Mouse (Mus musculus) layer of hippocampus, adult 2 months (tissue): ENCODE measurements at regions not wholly inside any gene's neighbourhood (a gene's known extent, or its start where the extent isn't known, plus 50 kb on each side); places are given as distances from the start of the nearest gene placed in this dataset.
A peak's percentile ranks its signal among the peaks of the same experiment; 100 is the strongest.

Experiments used
- DNase-seq, 2 experiments: peaks; one replicate each; pipeline ENCODE4 v3.0.0; 2022; ENCODE audit warnings: low spot score in 2 of 2
- H3K27ac ChIP-seq: fragments of 200-600 bp; 2 replicates; pipeline ENCODE4 v1.8.1; 2022
- H3K4me3 ChIP-seq: fragments of 200-600 bp; 2 replicates; pipeline ENCODE4 v1.8.1; 2022; ENCODE audit warnings: mild to moderate bottlenecking
- CTCF ChIP-seq: fragments of 200-600 bp; conservative IDR thresholded peaks from 2 replicates; pipeline ENCODE4 v1.8.1; 2022; ENCODE audit warnings: antibody characterized with exemption, mild to moderate bottlenecking, moderate library complexity

DNA sequence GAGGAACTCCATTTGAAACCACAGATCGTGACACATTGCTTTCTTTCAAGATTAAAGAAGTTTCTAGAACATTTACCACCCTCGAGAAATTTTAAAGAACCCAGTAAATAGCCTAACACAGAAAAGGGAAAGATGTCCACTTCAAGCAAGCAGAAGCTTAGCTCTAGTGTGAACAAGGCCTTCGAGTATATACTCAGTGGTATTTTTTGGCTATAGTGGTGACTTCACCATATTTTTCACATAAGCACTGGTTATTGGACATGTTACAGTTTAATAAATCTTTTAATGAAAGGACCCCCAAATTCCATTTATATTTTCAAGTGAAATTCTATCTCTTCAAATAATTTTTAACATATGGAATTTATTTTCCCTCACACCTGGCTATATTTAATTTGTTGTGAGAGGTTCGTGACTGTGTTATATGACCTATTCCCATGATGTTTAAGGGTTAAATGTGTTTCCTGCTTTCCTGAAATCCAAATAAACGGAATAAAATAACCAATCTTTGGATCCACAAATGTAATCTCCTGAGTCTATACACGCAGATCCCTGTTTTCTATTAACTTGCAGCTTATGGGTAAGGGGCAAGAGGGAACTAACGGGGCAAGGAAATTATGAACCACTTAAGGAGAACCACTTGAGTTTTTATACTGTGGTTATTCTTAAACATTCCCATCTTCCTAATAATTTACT, 60.6 kb upstream of the Tas2r134 start:
- no peak for TF ChIP-seq CTCF
- Histone ChIP-seq H3K4me3 (no peak overlapping the region), H3K27ac (no peak overlapping the region)
- no peak for DNase-seq

- no peak for DNase-seq
- Histone ChIP-seq H3K27ac (no peak overlapping the region), H3K4me3 (no peak overlapping the region)
- no peak for TF ChIP-seq CTCF
Observed at GRCm38 (mm10) chr2:51563881-51564280, 63.4 kb upstream of the Tas2r134 start.

DNA sequence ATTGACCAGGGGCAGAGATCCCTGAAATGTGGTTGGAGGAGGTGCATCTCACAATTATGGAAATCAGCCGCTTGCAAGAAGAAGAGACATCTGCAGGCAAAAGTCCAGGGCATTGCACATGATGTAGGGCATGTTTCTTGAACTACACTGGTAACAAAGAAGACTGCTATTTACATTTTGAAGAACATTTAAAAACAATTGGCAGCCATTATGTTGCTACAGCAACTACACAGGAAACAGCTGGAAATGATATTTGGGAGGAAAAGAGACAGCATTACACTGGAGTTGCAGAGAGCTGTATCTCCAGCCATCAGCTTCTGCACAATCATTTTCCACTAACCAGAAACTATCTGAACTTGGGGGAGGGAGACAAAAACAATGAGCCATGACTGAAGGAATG, 64.1 kb upstream of the Tas2r134 start:
- no peak for DNase-seq
- no peak for TF ChIP-seq CTCF
- H3K27ac ChIP-seq: no peak overlapping the region
- no peak overlapping the region for H3K4me3 ChIP-seq

GRCm38 (mm10) chr2:51550863-51551262, 76.4 kb upstream of the Tas2r134 start:
- no peak for DNase-seq
- Histone ChIP-seq H3K4me3 (no peak overlapping the region), H3K27ac (no peak overlapping the region)
- no peak for TF ChIP-seq CTCF

- no peak for DNase-seq
- no peak for TF ChIP-seq CTCF
- no peak overlapping the region for H3K4me3 ChIP-seq
- no peak overlapping the region for H3K27ac ChIP-seq
Observed at GRCm38 (mm10) chr2:51549125-51549524, 78.2 kb upstream of the Tas2r134 start.

GRCm38 (mm10) chr2:51546181-51546580, 81.1 kb upstream of the Tas2r134 start:
- Histone ChIP-seq H3K27ac (no peak overlapping the region), H3K4me3 (no peak overlapping the region)
- DNase-seq: no peak
- no peak for TF ChIP-seq CTCF

- Histone ChIP-seq H3K27ac (no peak overlapping the region), H3K4me3 (no peak overlapping the region)
- no peak for TF ChIP-seq CTCF
- no peak for DNase-seq
Observed at GRCm38 (mm10) chr2:51543949-51544348, 83.4 kb upstream of the Tas2r134 start.

DNA sequence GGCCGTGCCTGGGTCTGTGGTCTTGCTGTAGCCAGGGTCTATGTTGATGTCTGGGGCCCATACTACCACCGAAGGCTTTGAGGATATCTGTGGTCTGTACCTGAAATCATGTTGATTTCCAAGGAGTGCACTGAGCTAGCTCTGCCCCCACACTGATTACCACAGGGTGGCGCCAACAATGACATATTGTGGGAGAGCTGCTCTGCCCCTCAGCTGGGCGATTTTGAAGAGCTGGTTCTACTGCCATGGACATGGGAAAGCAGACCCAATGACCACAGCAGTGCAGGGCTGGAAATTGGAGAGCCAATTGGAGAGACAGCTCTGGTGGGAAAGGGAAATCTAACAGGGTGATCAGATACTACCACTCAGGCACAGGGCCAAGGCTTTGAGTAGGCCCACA, 85.0 kb upstream of the Tas2r134 start:
- DNase-seq: no peak
- Histone ChIP-seq H3K4me3 (no peak overlapping the region), H3K27ac (no peak overlapping the region)
- peak; percentile 59 for TF ChIP-seq CTCF

DNA sequence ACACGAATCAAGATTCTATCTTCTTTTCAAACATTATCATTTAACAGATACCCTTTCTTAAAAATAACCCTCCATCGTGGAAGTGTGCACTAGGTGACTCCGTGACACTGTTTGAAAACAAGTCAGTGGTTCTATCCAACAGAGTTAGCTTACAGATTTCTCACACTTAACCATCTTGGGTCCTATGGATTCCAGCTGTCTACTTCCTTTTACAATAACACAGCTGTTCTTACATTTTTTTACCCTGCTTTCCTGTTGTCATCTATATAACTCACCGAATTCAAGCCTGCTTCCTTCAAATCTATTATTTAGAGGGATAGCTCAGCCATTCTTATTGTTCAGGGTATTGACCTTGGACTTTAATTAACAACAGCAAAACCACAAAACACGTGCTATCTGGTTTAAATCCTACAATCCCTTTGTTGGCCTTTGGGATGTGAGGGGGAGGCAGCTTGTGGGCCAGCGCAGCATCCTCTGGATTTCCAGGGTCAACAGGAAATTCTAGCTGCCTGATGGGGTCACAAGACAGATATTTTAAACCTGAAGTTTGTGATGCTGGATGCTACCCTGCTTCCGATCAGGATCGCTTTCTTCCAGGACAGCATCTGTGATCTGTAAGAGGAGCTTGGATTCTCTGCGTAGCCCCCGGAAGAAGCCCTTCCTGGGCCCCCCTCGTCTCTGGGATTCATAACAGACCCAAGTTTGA, 94.4 kb upstream of the Tas2r134 start:
- DNase-seq: no peak

GRCm38 (mm10) chr2:51531106-51531839, 96.0 kb upstream of the Tas2r134 start:
- no peak for TF ChIP-seq CTCF
- no peak overlapping the region for H3K27ac ChIP-seq
- no peak for DNase-seq
- H3K4me3 ChIP-seq: no peak overlapping the region

More for the DNA sequence above, 94.4 kb upstream of the Tas2r134 start:
- no peak for TF ChIP-seq CTCF
- Histone ChIP-seq H3K4me3 (no peak overlapping the region), H3K27ac (no peak overlapping the region)

GRCm38 (mm10) chr2:51522766-51523165, 104.5 kb upstream of the Tas2r134 start:
- no peak overlapping the region for H3K4me3 ChIP-seq
- DNase-seq: no peak
- no peak for TF ChIP-seq CTCF
- no peak overlapping the region for H3K27ac ChIP-seq

DNA sequence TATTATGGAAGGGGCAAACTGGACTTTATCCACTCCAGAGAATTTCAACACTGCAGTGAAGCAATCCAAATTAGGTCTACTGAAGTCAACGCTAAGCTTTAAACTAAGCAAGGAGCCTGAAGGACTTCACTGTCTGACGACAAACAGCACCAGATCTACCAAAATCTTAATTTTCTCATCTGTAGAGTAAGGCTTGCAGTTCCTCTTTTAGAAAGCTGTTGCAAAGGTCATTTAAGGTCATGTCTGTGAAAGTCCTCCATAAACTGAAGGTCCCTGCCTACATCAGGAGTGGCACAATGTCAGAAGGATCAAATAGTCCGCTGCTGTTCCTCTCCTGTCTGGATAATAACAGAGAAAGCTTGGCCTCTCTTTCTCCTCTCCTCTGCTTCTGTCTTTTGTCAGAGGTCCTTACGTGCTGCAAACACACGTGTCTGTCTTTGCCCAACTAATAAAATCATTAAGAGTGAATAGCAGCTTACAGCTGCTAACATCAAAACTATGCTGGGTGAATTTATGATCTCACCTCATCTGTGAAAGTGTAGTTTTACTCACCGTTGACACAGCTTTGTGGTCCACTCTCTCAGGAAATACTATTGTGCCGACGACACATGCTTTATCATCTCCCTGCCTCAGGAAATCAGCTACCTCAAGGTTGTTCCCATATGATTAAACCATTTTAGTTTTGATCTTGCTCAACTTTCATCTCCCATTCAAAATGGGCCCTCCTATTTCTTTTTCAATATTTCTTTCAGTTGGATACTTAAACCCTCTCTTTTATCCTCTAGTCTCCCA, 117.9 kb upstream of the Tas2r134 start:
- DNase-seq: no peak
- no peak overlapping the region for H3K27ac ChIP-seq
- TF ChIP-seq CTCF: no peak
- H3K4me3 ChIP-seq: no peak overlapping the region

GRCm38 (mm10) chr2:51497896-51498295, 129.4 kb upstream of the Tas2r134 start:
- TF ChIP-seq CTCF: no peak
- DNase-seq: no peak
- Histone ChIP-seq H3K27ac (no peak overlapping the region), H3K4me3 (no peak overlapping the region)
